Mouse (Mus musculus): Measurements from ENCODE around the gene Limk2. TPM values are rescaled to one million over a fixed set of nuclear protein-coding genes. Genes with fewer than 3 reads are reported as not detected.

Limk2 gene
- polyA plus RNA-seq, 1 experiment from 2014 or later: 58.1 TPM

DNA sequence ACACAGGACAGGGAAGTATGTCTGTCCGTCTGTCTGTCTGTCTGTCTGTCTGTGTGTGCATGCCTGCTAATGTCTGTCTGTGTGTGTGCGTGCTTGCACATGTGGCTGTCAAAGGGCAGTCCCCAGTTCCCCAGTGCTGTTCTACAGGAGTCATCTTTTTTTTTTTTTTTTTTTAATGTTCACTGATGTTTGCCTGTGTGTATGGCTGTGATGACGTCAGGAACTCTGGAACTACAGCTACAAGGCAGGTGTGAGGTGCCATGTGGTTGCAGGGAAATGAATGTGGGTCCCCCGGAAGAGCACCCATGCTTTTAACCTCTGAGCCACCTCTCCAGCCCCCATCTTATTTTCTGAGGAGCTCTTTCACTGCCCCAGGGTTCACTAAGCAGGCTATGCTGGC lies 99.1 kb downstream of the Limk2 start:
- Histone ChIP-seq H3K27ac (replicated peaks in 1 of 2; ENCODE audit: control insufficient read depth in 1 of 2, insufficient read depth in 1 of 2, low read depth in 2 of 2, low read length in 2 of 2) (no peak overlapping the region), H3K4me2 (ENCODE audit: low read length) (no peak overlapping the region), H3K4me1 (ENCODE audit: control insufficient read depth in 2 of 2, insufficient read depth in 2 of 2, low read length in 2 of 2) (peaks cover 0 to 2% of the 10 kb centered on the region in 2 experiments; a peak in 2 of 4 replicates), H3K36me3 (ENCODE audit: control insufficient read depth, insufficient read depth, low read length) (peaks cover 77% of the 10 kb centered on the region), H3K4me3 (ENCODE audit: control insufficient read depth in 1 of 2, insufficient read depth in 1 of 2, low read depth in 1 of 2, low read length in 2 of 2) (no peak overlapping the region), H3K9me3 (ENCODE audit: control insufficient read depth, low read length) (no peaks in the 10 kb centered on the region), H3K27me3 (ENCODE audit: control insufficient read depth, insufficient read depth, low read length) (no peaks in the 10 kb centered on the region), H3K9ac (ENCODE audit: low read length) (no peak overlapping the region)
- 83% methylated on average over 4 of the region's 4 CpGs for WGBS
- no peak for ATAC-seq (ENCODE audit: insufficient number of reproducible peaks, insufficient read depth, low FRiP score, low read depth)

DNA sequence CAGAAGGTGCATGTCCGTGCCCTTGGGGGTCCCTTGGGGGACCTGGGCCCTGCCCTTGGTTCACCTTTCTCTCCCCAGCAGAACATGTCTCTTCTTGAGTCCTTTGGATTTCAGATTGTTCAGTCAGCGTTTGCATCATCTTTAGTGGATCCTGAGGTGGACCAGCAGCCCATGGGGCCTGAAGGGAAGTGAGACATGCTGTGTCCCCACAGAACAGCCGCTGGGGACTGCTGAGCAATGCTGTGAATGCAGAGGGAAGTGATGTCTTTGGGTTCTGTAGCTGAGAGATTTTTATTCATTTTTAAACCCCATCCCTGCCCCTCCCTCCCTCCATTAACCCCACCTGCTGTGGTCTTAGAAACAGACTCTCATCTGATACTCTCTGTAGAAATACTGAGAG lies 101.1 kb downstream of the Limk2 start:
- Histone ChIP-seq H3K4me3 (ENCODE audit: control insufficient read depth in 1 of 2, insufficient read depth in 1 of 2, low read depth in 1 of 2, low read length in 2 of 2) (no peak overlapping the region), H3K4me2 (ENCODE audit: low read length) (no peak overlapping the region), H3K9me3 (ENCODE audit: control insufficient read depth, low read length) (no peaks in the 10 kb centered on the region), H3K27ac (replicated peaks in 1 of 2; ENCODE audit: control insufficient read depth in 1 of 2, insufficient read depth in 1 of 2, low read depth in 2 of 2, low read length in 2 of 2) (no peak overlapping the region), H3K27me3 (ENCODE audit: control insufficient read depth, insufficient read depth, low read length) (no peaks in the 10 kb centered on the region), H3K4me1 (ENCODE audit: control insufficient read depth in 2 of 2, insufficient read depth in 2 of 2, low read length in 2 of 2) (peaks cover 2 to 4% of the 10 kb centered on the region in 2 experiments; a peak in 3 of 4 replicates), H3K36me3 (ENCODE audit: control insufficient read depth, insufficient read depth, low read length) (peaks cover 97% of the 10 kb centered on the region), H3K9ac (ENCODE audit: low read length) (no peak overlapping the region)
- 93% methylated on average over 3 of the region's 3 CpGs for WGBS
- ATAC-seq (ENCODE audit: insufficient number of reproducible peaks, insufficient read depth, low FRiP score, low read depth): no peak

DNA sequence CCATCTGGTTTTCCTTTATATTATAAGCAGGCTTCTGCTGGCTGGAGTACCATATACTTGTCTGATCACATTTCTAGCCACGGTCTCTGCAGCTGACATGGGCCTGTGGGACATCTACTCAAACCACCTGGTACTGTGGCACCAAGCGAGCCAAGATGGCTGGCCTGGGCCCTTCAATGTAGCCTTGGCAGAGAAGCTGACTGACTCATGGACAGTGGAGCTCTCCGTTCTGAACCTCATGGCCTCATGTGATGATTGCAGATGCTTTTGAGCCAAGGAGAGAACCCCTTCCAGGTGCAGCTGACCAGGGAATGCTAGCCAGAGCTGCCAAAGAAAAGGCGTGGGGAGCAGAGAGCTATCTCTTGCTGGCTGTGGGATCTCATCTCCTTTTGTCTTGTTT lies 103.2 kb downstream of the Limk2 start:
- Histone ChIP-seq H3K9ac (ENCODE audit: low read length) (no peak overlapping the region), H3K27me3 (ENCODE audit: control insufficient read depth, insufficient read depth, low read length) (no peaks in the 10 kb centered on the region), H3K36me3 (ENCODE audit: control insufficient read depth, insufficient read depth, low read length) (peaks cover 100% of the 10 kb centered on the region), H3K4me1 (ENCODE audit: control insufficient read depth in 2 of 2, insufficient read depth in 2 of 2, low read length in 2 of 2) (peaks cover 8 to 12% of the 10 kb centered on the region in 2 experiments), H3K4me3 (ENCODE audit: control insufficient read depth in 1 of 2, insufficient read depth in 1 of 2, low read depth in 1 of 2, low read length in 2 of 2) (no peak overlapping the region), H3K27ac (replicated peaks in 1 of 2; ENCODE audit: control insufficient read depth in 1 of 2, insufficient read depth in 1 of 2, low read depth in 2 of 2, low read length in 2 of 2) (no peak overlapping the region), H3K4me2 (ENCODE audit: low read length) (no peak overlapping the region), H3K9me3 (ENCODE audit: control insufficient read depth, low read length) (no peaks in the 10 kb centered on the region)
- ATAC-seq (ENCODE audit: insufficient number of reproducible peaks, insufficient read depth, low FRiP score, low read depth): no peak
- WGBS: 90% methylated on average over 4 of the region's 4 CpGs

DNA sequence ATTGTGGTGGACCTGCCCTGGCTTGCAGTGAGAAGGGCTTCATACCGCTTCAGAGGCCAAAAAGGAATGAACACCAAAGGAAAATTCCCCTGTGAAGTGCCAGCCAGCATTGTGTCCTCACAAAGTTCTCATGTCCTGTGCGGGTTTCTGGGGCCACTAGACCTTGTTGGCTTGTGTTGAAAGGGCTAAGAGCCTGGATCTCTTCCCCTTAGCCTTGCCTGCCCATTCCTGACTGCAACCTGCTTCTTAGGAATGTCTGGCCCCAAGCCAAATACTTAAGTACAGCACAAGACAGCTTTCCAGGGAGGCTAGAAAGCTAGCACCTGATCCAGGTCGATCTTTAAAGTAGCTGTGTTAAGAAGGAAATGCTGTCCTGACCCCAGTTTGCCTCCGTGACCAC lies 106.2 kb downstream of the Limk2 start:
- no peak overlapping the region for H3K4me3 ChIP-seq (ENCODE audit: control insufficient read depth in 1 of 2, insufficient read depth in 1 of 2, low read depth in 1 of 2, low read length in 2 of 2)
- H3K9ac ChIP-seq (ENCODE audit: low read length): peak overlapping the region; percentile 27; the same call in 1 of the 2 replicates
- H3K36me3 ChIP-seq (ENCODE audit: control insufficient read depth, insufficient read depth, low read length): peaks cover 99% of the 10 kb centered on the region
- no peaks in the 10 kb centered on the region for H3K27me3 ChIP-seq (ENCODE audit: control insufficient read depth, insufficient read depth, low read length)
- ATAC-seq (ENCODE audit: insufficient number of reproducible peaks, insufficient read depth, low FRiP score, low read depth): no peak
- H3K4me2 ChIP-seq (ENCODE audit: low read length): no peak overlapping the region
- WGBS: 57% methylated on average over 4 of the region's 4 CpGs
- peak overlapping the region; percentile 32 to 56; a peak in 3 of 4 replicates for H3K27ac ChIP-seq (replicated peaks in 1 of 2; ENCODE audit: control insufficient read depth in 1 of 2, insufficient read depth in 1 of 2, low read depth in 2 of 2, low read length in 2 of 2)
- H3K4me1 ChIP-seq (ENCODE audit: control insufficient read depth in 2 of 2, insufficient read depth in 2 of 2, low read length in 2 of 2): peaks cover 8 to 12% of the 10 kb centered on the region in 2 experiments
- no peaks in the 10 kb centered on the region for H3K9me3 ChIP-seq (ENCODE audit: control insufficient read depth, low read length)

DNA sequence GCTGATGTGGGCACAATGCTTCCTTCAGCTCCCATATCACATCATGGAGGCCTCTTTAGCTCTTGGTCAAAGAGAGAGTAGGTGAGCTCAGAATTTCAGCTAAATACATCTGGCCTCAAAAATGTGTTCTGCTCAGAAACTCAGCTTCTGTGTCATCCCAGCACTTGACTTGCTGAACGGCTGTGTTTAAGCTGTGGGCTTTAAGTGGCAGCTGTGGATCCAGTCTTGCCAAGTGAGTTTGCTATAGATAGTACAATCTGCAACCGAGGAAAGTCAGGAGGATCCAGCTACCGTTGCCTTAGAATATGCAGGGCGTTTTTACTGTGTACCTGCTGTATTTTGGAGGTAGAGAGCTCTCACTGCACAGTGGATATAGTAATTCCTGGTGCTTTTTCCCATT lies 106.6 kb downstream of the Limk2 start:
- no peak overlapping the region for H3K4me3 ChIP-seq (ENCODE audit: control insufficient read depth in 1 of 2, insufficient read depth in 1 of 2, low read depth in 1 of 2, low read length in 2 of 2)
- H3K4me1 ChIP-seq (ENCODE audit: control insufficient read depth in 2 of 2, insufficient read depth in 2 of 2, low read length in 2 of 2): peaks cover 8 to 12% of the 10 kb centered on the region in 2 experiments
- WGBS: 48% methylated on average over 4 of the region's 4 CpGs
- peaks cover 99% of the 10 kb centered on the region for H3K36me3 ChIP-seq (ENCODE audit: control insufficient read depth, insufficient read depth, low read length)
- H3K4me2 ChIP-seq (ENCODE audit: low read length): no peak overlapping the region
- no peaks in the 10 kb centered on the region for H3K27me3 ChIP-seq (ENCODE audit: control insufficient read depth, insufficient read depth, low read length)
- no peak overlapping the region; the same call in 1 of the 2 replicates for H3K9ac ChIP-seq (ENCODE audit: low read length)
- peak overlapping the region in 1 of 2 experiments; percentile 56; a peak in 3 of 4 replicates for H3K27ac ChIP-seq (replicated peaks in 1 of 2; ENCODE audit: control insufficient read depth in 1 of 2, insufficient read depth in 1 of 2, low read depth in 2 of 2, low read length in 2 of 2)
- ATAC-seq (ENCODE audit: insufficient number of reproducible peaks, insufficient read depth, low FRiP score, low read depth): no peak
- H3K9me3 ChIP-seq (ENCODE audit: control insufficient read depth, low read length): no peaks in the 10 kb centered on the region

DNA sequence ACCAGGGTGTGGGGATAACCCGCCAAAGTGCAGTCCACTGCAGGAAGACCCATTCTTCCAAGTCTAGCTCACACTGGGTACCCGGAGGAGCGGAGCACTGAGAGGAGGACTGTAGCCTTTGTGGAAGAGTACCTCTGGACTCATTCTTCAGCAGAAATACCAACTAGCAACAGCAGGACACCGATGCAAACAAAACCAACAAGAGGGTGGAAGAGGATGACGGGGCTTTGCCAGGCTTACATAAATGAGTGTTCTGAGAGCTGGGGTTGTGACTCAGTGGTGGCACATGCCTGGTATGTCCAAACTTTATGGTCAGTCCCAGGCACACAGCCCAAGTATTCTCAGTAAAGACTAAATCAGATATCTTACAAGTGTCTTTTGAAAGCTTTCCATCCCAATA lies 107.9 kb downstream of the Limk2 start:
- H3K27me3 ChIP-seq (ENCODE audit: control insufficient read depth, insufficient read depth, low read length): no peaks in the 10 kb centered on the region
- H3K4me1 ChIP-seq (ENCODE audit: control insufficient read depth in 2 of 2, insufficient read depth in 2 of 2, low read length in 2 of 2): peaks cover 8 to 13% of the 10 kb centered on the region in 2 experiments
- no peak overlapping the region for H3K9ac ChIP-seq (ENCODE audit: low read length)
- WGBS: 95% methylated on average over 5 of the region's 5 CpGs
- H3K9me3 ChIP-seq (ENCODE audit: control insufficient read depth, low read length): no peaks in the 10 kb centered on the region
- no peak overlapping the region for H3K27ac ChIP-seq (replicated peaks in 1 of 2; ENCODE audit: control insufficient read depth in 1 of 2, insufficient read depth in 1 of 2, low read depth in 2 of 2, low read length in 2 of 2)
- H3K4me2 ChIP-seq (ENCODE audit: low read length): no peak overlapping the region
- H3K36me3 ChIP-seq (ENCODE audit: control insufficient read depth, insufficient read depth, low read length): peaks cover 99% of the 10 kb centered on the region
- no peak for ATAC-seq (ENCODE audit: insufficient number of reproducible peaks, insufficient read depth, low FRiP score, low read depth)
- no peak overlapping the region for H3K4me3 ChIP-seq (ENCODE audit: control insufficient read depth in 1 of 2, insufficient read depth in 1 of 2, low read depth in 1 of 2, low read length in 2 of 2)

DNA sequence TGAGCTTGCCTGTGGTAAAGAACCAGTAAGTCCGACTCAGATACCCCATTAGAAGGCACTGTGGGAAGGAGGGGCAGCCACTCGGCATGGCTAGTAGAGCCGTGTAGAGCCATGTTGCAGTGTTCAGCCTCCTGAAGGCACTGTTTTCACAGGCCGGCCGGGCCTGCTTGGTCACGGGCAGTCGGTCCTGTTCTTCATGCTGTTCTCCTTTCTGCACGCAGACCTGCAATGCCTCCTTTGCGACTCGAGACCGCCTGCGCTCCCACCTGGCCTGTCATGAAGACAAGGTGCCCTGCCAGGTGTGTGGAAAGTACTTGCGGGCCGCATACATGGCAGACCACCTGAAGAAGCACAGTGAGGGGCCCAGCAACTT lies 110.2 kb downstream of the Limk2 start:
- no peak for ATAC-seq (ENCODE audit: insufficient number of reproducible peaks, insufficient read depth, low FRiP score, low read depth)
- WGBS: 91% methylated on average over 14 of the region's 14 CpGs
- Histone ChIP-seq H3K27ac (replicated peaks in 1 of 2; ENCODE audit: control insufficient read depth in 1 of 2, insufficient read depth in 1 of 2, low read depth in 2 of 2, low read length in 2 of 2) (no peak overlapping the region), H3K4me2 (ENCODE audit: low read length) (no peak overlapping the region), H3K9ac (ENCODE audit: low read length) (no peak overlapping the region), H3K4me3 (ENCODE audit: control insufficient read depth in 1 of 2, insufficient read depth in 1 of 2, low read depth in 1 of 2, low read length in 2 of 2) (no peak overlapping the region), H3K36me3 (ENCODE audit: control insufficient read depth, insufficient read depth, low read length) (peaks cover 99% of the 10 kb centered on the region), H3K4me1 (ENCODE audit: control insufficient read depth in 2 of 2, insufficient read depth in 2 of 2, low read length in 2 of 2) (peaks cover 13 to 30% of the 10 kb centered on the region in 2 experiments), H3K9me3 (ENCODE audit: control insufficient read depth, low read length) (no peaks in the 10 kb centered on the region), H3K27me3 (ENCODE audit: control insufficient read depth, insufficient read depth, low read length) (no peaks in the 10 kb centered on the region)

Measured in heart, embryonic 14.5 days (tissue).